Mouse (Mus musculus) left cerebral cortex, postnatal 25 days (tissue): Measurements from ENCODE around the gene Bank1. TPM values are rescaled to one million over a fixed set of nuclear protein-coding genes. Genes with fewer than 3 reads are reported as not detected.

Source experiments
- DNase-seq, 2 experiments: peaks; one replicate each; pipeline ENCODE4 v3.0.0; 2022; ENCODE audit warnings: low spot score in 2 of 2, mixed read lengths in 1 of 2
- intact Hi-C: fragments of 180-260 bp; cut with DNase I; formaldehyde crosslinking; loops from one replicate; pipeline ENCODE4 v1.15.1; 2025
- total RNA-seq, 2 experiments: library from RNA; stranded (reverse); gene quantifications; 2 replicates each; pipeline ENCODE4 v1.2.3; 2021

Gene Bank1
- total RNA-seq, 2 experiments from 2014 or later, result 1.2 to 1.3 TPM

GRCm38 (mm10) chr3:136147166-136147565 is 178.7 kb downstream of the Bank1 start:
- DNase-seq, result no peak
- intact Hi-C loops, result no loop called here

- intact Hi-C loops, result no loop called here
- DNase-seq, result no peak
Observed at GRCm38 (mm10) chr3:136132013-136132412, 193.9 kb downstream of the Bank1 start.

GRCm38 (mm10) chr3:136115478-136116215 is 210.2 kb downstream of the Bank1 start:
- intact Hi-C loops, result no loop called here
- no peak for DNase-seq

- no peak for DNase-seq
- intact Hi-C loops, result no loop called here
Observed at GRCm38 (mm10) chr3:136109411-136110139, 216.3 kb downstream of the Bank1 start.

- intact Hi-C loops, result no loop called here
- no peak for DNase-seq
Observed at GRCm38 (mm10) chr3:136106452-136106851, 219.4 kb downstream of the Bank1 start.

- intact Hi-C loops, result no loop called here
- no peak for DNase-seq
Observed at GRCm38 (mm10) chr3:136103339-136103738, 222.5 kb downstream of the Bank1 start.

- intact Hi-C loops, result no loop called here
Observed at GRCm38 (mm10) chr3:136100973-136101500, 224.8 kb downstream of the Bank1 start.

GRCm38 (mm10) chr3:136100292-136100691 is 225.6 kb downstream of the Bank1 start:
- intact Hi-C loops, result no loop called here
- peak in 1 of 2 experiments; percentile 5 for DNase-seq

More at GRCm38 (mm10) chr3:136100973-136101500, 224.8 kb downstream of the Bank1 start:
- DNase-seq, result no peak

GRCm38 (mm10) chr3:136086948-136087660 is 238.8 kb downstream of the Bank1 start:
- intact Hi-C loops, result no loop called here
- DNase-seq, result no peak

GRCm38 (mm10) chr3:136086431-136086830 is 239.4 kb downstream of the Bank1 start:
- intact Hi-C loops, result no loop called here
- DNase-seq, result no peak

GRCm38 (mm10) chr3:136085077-136085476 is 240.8 kb downstream of the Bank1 start:
- intact Hi-C loops, result no loop called here
- no peak for DNase-seq

GRCm38 (mm10) chr3:136084066-136084465 is 241.8 kb downstream of the Bank1 start:
- DNase-seq, result no peak
- intact Hi-C loops, result no loop called here

GRCm38 (mm10) chr3:136081264-136081663 is 244.6 kb downstream of the Bank1 start:
- intact Hi-C loops, result no loop called here
- no peak for DNase-seq

GRCm38 (mm10) chr3:136078535-136078934 is 247.3 kb downstream of the Bank1 start:
- no peak for DNase-seq
- intact Hi-C loops, result no loop called here

GRCm38 (mm10) chr3:136070394-136070793 is 255.5 kb downstream of the Bank1 start:
- DNase-seq, result no peak
- intact Hi-C loops, result no loop called here

- intact Hi-C loops, result no loop called here
- DNase-seq, result no peak
Observed at GRCm38 (mm10) chr3:136061907-136062306, 264.0 kb downstream of the Bank1 start.

- intact Hi-C loops, result no loop called here
- DNase-seq, result no peak
Observed at GRCm38 (mm10) chr3:136050635-136051034, 275.2 kb downstream of the Bank1 start.

GRCm38 (mm10) chr3:136050215-136050614 is 275.7 kb downstream of the Bank1 start:
- DNase-seq, result no peak
- intact Hi-C loops, result no loop called here

GRCm38 (mm10) chr3:136048026-136048425 is 277.8 kb downstream of the Bank1 start:
- no peak for DNase-seq
- intact Hi-C loops, result loop anchor here (5.0 to 10.0 kb wide), 3 partner anchors 117 to 334 kb away; no protein-coding TSS in a partner anchor

- intact Hi-C loops, result loop anchor here (5.0 to 10.0 kb wide), 3 partner anchors 119 to 337 kb away; no protein-coding TSS in a partner anchor
- DNase-seq, result peak in 1 of 2 experiments; percentile 73
Observed at GRCm38 (mm10) chr3:136045381-136045780, 280.5 kb downstream of the Bank1 start.
